ENCODE assay signal across 30 mouse cellular contexts in genomic region chr1:157567819-157568218, GRCm38 (mm10).
A peak's percentile ranks its signal among the peaks of the same experiment; 100 is the strongest.
DNase-seq lines count a peak whose midpoint lies in the region; ATAC-seq and TF ChIP-seq lines count a peak whose summit lies in the region.
"Had no signal": no experiment of that assay in that cellular context is flagged by ENCODE, and none has a peak within 500 bp of the region (broad histone marks: within the 10 kb centered on the region; RNA-seq: fewer than 3 reads in every experiment).

No protein-coding gene starts in this region.

- no peak overlapping the region for H3K9ac ChIP-seq in forebrain, embryonic 14.5 days (ENCODE audit: low read length)
- no peak overlapping the region for H3K9ac ChIP-seq in forebrain, embryonic 11.5 days (ENCODE audit: low read length)
- no peak overlapping the region for H3K9ac ChIP-seq in midbrain, embryonic 14.5 days (replicated peaks; ENCODE audit: low read length)
- no peak overlapping the region for H3K9ac ChIP-seq in midbrain, embryonic 11.5 days (ENCODE audit: low read length)
- H3K9ac ChIP-seq in midbrain, postnatal 0 days (replicated peaks; ENCODE audit: low read length, poor library complexity, severe bottlenecking) = no peak overlapping the region
- H3K9ac ChIP-seq: embryonic facial prominence, embryonic 12.5 days; embryonic facial prominence, embryonic 15.5 days; forebrain, postnatal 0 days; heart, embryonic 12.5 days; heart, embryonic 15.5 days; hindbrain, embryonic 13.5 days; intestine, embryonic 15.5 days had no signal

- H3K27me3 ChIP-seq in forebrain, embryonic 14.5 days (replicated peaks; ENCODE audit: control insufficient read depth, insufficient read depth, low read length) = no peaks in the 10 kb centered on the region
- no peaks in the 10 kb centered on the region for H3K27me3 ChIP-seq in forebrain, embryonic 11.5 days (ENCODE audit: control insufficient read depth, insufficient read depth, low read length)
- H3K27me3 ChIP-seq in midbrain, embryonic 14.5 days (ENCODE audit: control insufficient read depth, insufficient read depth, low read length) = no peaks in the 10 kb centered on the region
- no peaks in the 10 kb centered on the region for H3K27me3 ChIP-seq in midbrain, embryonic 11.5 days (ENCODE audit: control insufficient read depth, insufficient read depth, low read length)
- no peaks in the 10 kb centered on the region for H3K27me3 ChIP-seq in midbrain, postnatal 0 days (ENCODE audit: insufficient read depth, low read length)
- H3K27me3 ChIP-seq: CH12.LX; embryonic facial prominence, embryonic 12.5 days; embryonic facial prominence, embryonic 15.5 days; heart, embryonic 12.5 days; heart, embryonic 15.5 days; hindbrain, embryonic 13.5 days; intestine, embryonic 15.5 days had no signal

- 78% methylated on average over 8 of the region's 8 CpGs for WGBS in forebrain, embryonic 14.5 days
- 89% methylated on average over 8 of the region's 8 CpGs for WGBS in forebrain, embryonic 11.5 days
- WGBS in midbrain, embryonic 14.5 days = 71% methylated on average over 8 of the region's 8 CpGs
- WGBS in midbrain, embryonic 11.5 days = 88% methylated on average over 8 of the region's 8 CpGs
- 53% methylated on average over 8 of the region's 8 CpGs for WGBS in midbrain, postnatal 0 days

- no peak overlapping the region for H3K4me2 ChIP-seq in forebrain, embryonic 14.5 days (ENCODE audit: low read length)
- H3K4me2 ChIP-seq in forebrain, embryonic 11.5 days (ENCODE audit: low read depth, low read length, severe bottlenecking) = no peak overlapping the region
- H3K4me2 ChIP-seq in midbrain, embryonic 14.5 days (ENCODE audit: low read length) = no peak overlapping the region
- no peak overlapping the region for H3K4me2 ChIP-seq in midbrain, embryonic 11.5 days
- H3K4me2 ChIP-seq in midbrain, postnatal 0 days (ENCODE audit: low read depth, low read length, poor library complexity, severe bottlenecking) = no peak overlapping the region
- H3K4me2 ChIP-seq: embryonic facial prominence, embryonic 12.5 days; embryonic facial prominence, embryonic 15.5 days; heart, embryonic 12.5 days; heart, embryonic 15.5 days; hindbrain, embryonic 13.5 days; intestine, embryonic 15.5 days had no signal

- no peaks in the 10 kb centered on the region for H3K36me3 ChIP-seq in forebrain, embryonic 14.5 days (ENCODE audit: control insufficient read depth, insufficient read depth, low read length)
- no peaks in the 10 kb centered on the region for H3K36me3 ChIP-seq in forebrain, embryonic 11.5 days (ENCODE audit: control insufficient read depth, insufficient read depth, low read length)
- H3K36me3 ChIP-seq in midbrain, embryonic 14.5 days (ENCODE audit: control insufficient read depth, insufficient read depth, low read length) = no peaks in the 10 kb centered on the region
- no peaks in the 10 kb centered on the region for H3K36me3 ChIP-seq in midbrain, embryonic 11.5 days (ENCODE audit: control insufficient read depth, insufficient read depth, low read length)
- H3K36me3 ChIP-seq in midbrain, postnatal 0 days (ENCODE audit: insufficient read depth, low read length) = no peaks in the 10 kb centered on the region
- H3K36me3 ChIP-seq: embryonic facial prominence, embryonic 12.5 days; embryonic facial prominence, embryonic 15.5 days; G1E; heart, embryonic 15.5 days; hindbrain, embryonic 10.5 days; hindbrain, embryonic 13.5 days; intestine, embryonic 15.5 days had no signal

- no peak overlapping the region for H3K27ac ChIP-seq in forebrain, embryonic 14.5 days (ENCODE audit: low read depth, low read length)
- H3K27ac ChIP-seq in forebrain, embryonic 11.5 days (ENCODE audit: low read depth, low read length) = no peak overlapping the region
- no peak overlapping the region for H3K27ac ChIP-seq in midbrain, embryonic 14.5 days (replicated peaks; ENCODE audit: low read depth, low read length)
- H3K27ac ChIP-seq in midbrain, embryonic 11.5 days (ENCODE audit: low read depth, low read length) = no peak overlapping the region
- no peak overlapping the region for H3K27ac ChIP-seq in midbrain, postnatal 0 days (ENCODE audit: low read depth, low read length)
- H3K27ac ChIP-seq: embryonic facial prominence, embryonic 12.5 days; embryonic facial prominence, embryonic 15.5 days; gastrocnemius, adult 2 months; heart, embryonic 15.5 days; hindbrain, embryonic 10.5 days; hindbrain, embryonic 13.5 days; intestine, embryonic 15.5 days had no signal

- H3K4me1 ChIP-seq in forebrain, embryonic 14.5 days (ENCODE audit: control insufficient read depth, insufficient read depth, low read length) = no peaks in the 10 kb centered on the region
- no peaks in the 10 kb centered on the region for H3K4me1 ChIP-seq in forebrain, embryonic 11.5 days (replicated peaks; ENCODE audit: control insufficient read depth, insufficient read depth, low read length)
- 0 out of 2 replicates have a peak, but pooled peaks cover 2% of the 10 kb centered on the region for H3K4me1 ChIP-seq in midbrain, embryonic 14.5 days (ENCODE audit: control insufficient read depth, insufficient read depth, low read length)
- H3K4me1 ChIP-seq in midbrain, embryonic 11.5 days (ENCODE audit: control insufficient read depth, insufficient read depth, low read length) = no peaks in the 10 kb centered on the region
- H3K4me1 ChIP-seq in midbrain, postnatal 0 days (ENCODE audit: insufficient read depth, low read length) = no peaks in the 10 kb centered on the region
- H3K4me1 ChIP-seq: embryonic facial prominence, embryonic 12.5 days; embryonic facial prominence, embryonic 15.5 days; heart, embryonic 12.5 days; heart, embryonic 15.5 days; hindbrain, embryonic 10.5 days; hindbrain, embryonic 13.5 days; intestine, embryonic 15.5 days had no signal

- peak; percentile 58 for DNase-seq in forebrain, embryonic 14.5 days (ENCODE audit: low spot score)
- no peak for DNase-seq in forebrain, embryonic 11.5 days (ENCODE audit: low spot score)
- DNase-seq in midbrain, embryonic 14.5 days = peak; percentile 52
- no peak for DNase-seq in midbrain, embryonic 11.5 days (ENCODE audit: low spot score, missing footprints)
- DNase-seq in brain, adult 2 months (ENCODE audit: low read depth, low spot score) = peak; percentile 20
- DNase-seq in midbrain, postnatal 0 days (ENCODE audit: low spot score) = peak; percentile 34
- DNase-seq in adrenal gland, postnatal 25 days = no peak
- DNase-seq: adrenal gland, postnatal 10 days; B cell, adult 2 months; cerebellum, adult 11 months; cerebellum, adult 2 months; cerebellum, adult 9-11 months; cerebellum, postnatal 25 days; forebrain, postnatal 0 days; gastrocnemius, adult 2 months; gastrocnemius, postnatal 14 days; heart, adult 11 months; heart, postnatal 10 days; heart, postnatal 36 days had no signal

- TF ChIP-seq CTCF in midbrain, postnatal 0 days (IDR thresholded peaks at IDR 0.05) = no peak

- no peak for ATAC-seq in forebrain, embryonic 14.5 days
- ATAC-seq in forebrain, embryonic 11.5 days (replicated peaks; ENCODE audit: low FRiP score) = no peak
- no peak for ATAC-seq in midbrain, embryonic 14.5 days (ENCODE audit: low FRiP score, low TSS enrichment)
- no peak for ATAC-seq in midbrain, embryonic 11.5 days (ENCODE audit: low FRiP score)
- peak; percentile 34; the same call in 1 of the 2 replicates for ATAC-seq in midbrain, postnatal 0 days (ENCODE audit: low FRiP score)
- ATAC-seq: forebrain, postnatal 0 days; hindbrain, embryonic 16.5 days; intestine, embryonic 15.5 days; Patski had no signal

- no peaks in the 10 kb centered on the region for H3K9me3 ChIP-seq in forebrain, embryonic 14.5 days (replicated peaks; ENCODE audit: control insufficient read depth, low read length)
- no peaks in the 10 kb centered on the region for H3K9me3 ChIP-seq in forebrain, embryonic 11.5 days (ENCODE audit: control insufficient read depth, low read length)
- no peaks in the 10 kb centered on the region for H3K9me3 ChIP-seq in midbrain, embryonic 14.5 days (ENCODE audit: control insufficient read depth, low read length)
- H3K9me3 ChIP-seq in midbrain, embryonic 11.5 days (ENCODE audit: control insufficient read depth, low read length) = no peaks in the 10 kb centered on the region
- no peaks in the 10 kb centered on the region for H3K9me3 ChIP-seq in midbrain, postnatal 0 days (ENCODE audit: low read length)
- H3K9me3 ChIP-seq: embryonic facial prominence, embryonic 12.5 days; embryonic facial prominence, embryonic 15.5 days; heart, embryonic 12.5 days; heart, embryonic 15.5 days; hindbrain, embryonic 10.5 days; hindbrain, embryonic 13.5 days; intestine, embryonic 15.5 days had no signal

- H3K4me3 ChIP-seq in forebrain, embryonic 14.5 days (ENCODE audit: low read depth, low read length) = no peak overlapping the region
- no peak overlapping the region for H3K4me3 ChIP-seq in forebrain, embryonic 11.5 days (ENCODE audit: low read depth, low read length)
- no peak overlapping the region for H3K4me3 ChIP-seq in midbrain, embryonic 14.5 days (replicated peaks; ENCODE audit: low read depth, low read length)
- no peak overlapping the region for H3K4me3 ChIP-seq in midbrain, embryonic 11.5 days (ENCODE audit: low read depth, low read length)
- H3K4me3 ChIP-seq in midbrain, postnatal 0 days (ENCODE audit: low read depth, low read length) = no peak overlapping the region
- H3K4me3 ChIP-seq: embryonic facial prominence, embryonic 12.5 days; embryonic facial prominence, embryonic 15.5 days; gastrocnemius, adult 2 months; heart, embryonic 12.5 days; heart, embryonic 15.5 days; hindbrain, embryonic 10.5 days; hindbrain, embryonic 13.5 days; intestine, embryonic 15.5 days had no signal

Comparison
In these comparisons a context has a peak if more than half of its experiments do, and no peak if none do; other contexts are left out.
1. DNase-seq: peak in forebrain, embryonic 14.5 days (single experiment), midbrain, embryonic 14.5 days (single experiment), brain, adult 2 months (single experiment) and midbrain, postnatal 0 days (single experiment); none in forebrain, embryonic 11.5 days (single experiment), midbrain, embryonic 11.5 days (single experiment) and adrenal gland, postnatal 25 days (single experiment).